Mouse (Mus musculus) kidney, adult 2 months (tissue): Measurements from ENCODE around the gene Fcf1. TPM values are rescaled to one million over a fixed set of nuclear protein-coding genes. Genes with fewer than 3 reads are reported as not detected.

Source experiments
- DNase-seq: peaks from one replicate; pipeline ENCODE4 v3.0.0; 2021
- H3K27ac ChIP-seq: fragments of 200-500 bp; 2 replicates; pipeline ENCODE4 v1.5.1; 2012; ENCODE audit warnings: low read depth, low read length, control low read depth, inconsistent platforms; ENCODE audit not compliant: insufficient read depth
- H3K27me3 ChIP-seq: fragments of 200-500 bp; replicated peaks from 2 replicates; pipeline ENCODE4 v1.6.1; 2012; ENCODE audit warnings: mild to moderate bottlenecking, moderate library complexity, low read length, inconsistent platforms; ENCODE audit not compliant: control insufficient read depth, insufficient read depth
- H3K36me3 ChIP-seq: fragments of 200-500 bp; 2 replicates; pipeline ENCODE4 v1.6.1; 2012; ENCODE audit warnings: mild to moderate bottlenecking, moderate library complexity, low read length, inconsistent platforms; ENCODE audit not compliant: control insufficient read depth, insufficient read depth
- H3K4me1 ChIP-seq: fragments of 200-500 bp; 2 replicates; pipeline ENCODE4 v1.6.1; 2011; ENCODE audit warnings: low read length; ENCODE audit not compliant: control insufficient read depth, insufficient read depth
- H3K4me3 ChIP-seq: fragments of 200-500 bp; 2 replicates; pipeline ENCODE4 v1.5.1; 2011; ENCODE audit warnings: mild to moderate bottlenecking, low read depth, low read length, control low read depth; ENCODE audit not compliant: insufficient read depth
- CTCF ChIP-seq: fragments of 200-500 bp; conservative IDR thresholded peaks from 2 replicates; pipeline ENCODE4 v1.5.1; 2011; ENCODE audit warnings: low read depth, mild to moderate bottlenecking, control low read depth, low read length, moderate library complexity, mixed read lengths; ENCODE audit not compliant: insufficient read depth, insufficient read length
- POLR2A ChIP-seq: fragments of 200-500 bp; IDR thresholded peaks from one replicate; pipeline ENCODE4 v1.6.1; 2011; ENCODE audit warnings: low read depth, low read length, control low read depth
- WGBS: fragments of 180-500 bp; shearing (Covaris S2); methylation state at CpG from one replicate; pipeline ENCODE4 v1.1.7; 2018; 5-methylcytosine and 5-hydroxymethylcytosine counted together
- polyA plus RNA-seq: library from polyadenylated mRNA; depleted of rRNA; stranded (reverse); fragments of >200 nt; gene quantifications from 2 replicates; pipeline ENCODE4 v1.2.3, GENCODE M21; 2012

Gene Fcf1
- polyA plus RNA-seq, 1 experiment: 52.0 TPM

GRCm38 (mm10) chr12:84968831-84969655 is 1.7 kb upstream of the Fcf1 start:
- no peak overlapping the region for H3K27ac ChIP-seq
- no peaks in the 10 kb centered on the region for H3K27me3 ChIP-seq
- peak overlapping the region; percentile 85; the same call in 1 of the 2 replicates for H3K4me3 ChIP-seq
- H3K36me3 ChIP-seq: no peaks in the 10 kb centered on the region; the same call in none of the 2 replicates
- WGBS: 62% methylated on average over 16 of the region's 16 CpGs
- no peak for DNase-seq
- peaks cover 9% of the 10 kb centered on the region for H3K4me1 ChIP-seq
- TF ChIP-seq POLR2A: no peak
- TF ChIP-seq CTCF: no peak

GRCm38 (mm10) chr12:84969656-84970427 is 855 bp upstream of the Fcf1 start:
- DNase-seq: no peak
- H3K27me3 ChIP-seq: no peaks in the 10 kb centered on the region
- 17% methylated on average over 15 of the region's 15 CpGs for WGBS
- TF ChIP-seq POLR2A: no peak
- no peak for TF ChIP-seq CTCF
- H3K27ac ChIP-seq: no peak overlapping the region
- H3K36me3 ChIP-seq: peaks cover 1% of the 10 kb centered on the region
- peaks cover 9% of the 10 kb centered on the region for H3K4me1 ChIP-seq
- H3K4me3 ChIP-seq: peak overlapping the region; percentile 85

- 93% methylated on average over 2 of the region's 2 CpGs for WGBS
- no peak overlapping the region for H3K27ac ChIP-seq
- no peak overlapping the region for H3K4me3 ChIP-seq
- H3K4me1 ChIP-seq: no peaks in the 10 kb centered on the region
- H3K27me3 ChIP-seq: no peaks in the 10 kb centered on the region
- no peak for DNase-seq
- TF ChIP-seq POLR2A: no peak
- no peak for TF ChIP-seq CTCF
- peaks cover 15% of the 10 kb centered on the region for H3K36me3 ChIP-seq
Measured at GRCm38 (mm10) chr12:84979264-84979862, 8.7 kb downstream of the Fcf1 start.

GRCm38 (mm10) chr12:84989456-84989855 is 18.8 kb downstream of the Fcf1 start:
- Histone ChIP-seq H3K36me3 (no peaks in the 10 kb centered on the region), H3K4me1 (no peaks in the 10 kb centered on the region; the same call in 1 of the 2 replicates), H3K27me3 (no peaks in the 10 kb centered on the region), H3K27ac (no peak overlapping the region), H3K4me3 (no peak overlapping the region)
- 53% methylated on average over 4 of the region's 4 CpGs for WGBS
- no peak for DNase-seq
- TF ChIP-seq CTCF (no peak), POLR2A (no peak)

- Histone ChIP-seq H3K27me3 (no peaks in the 10 kb centered on the region), H3K27ac (no peak overlapping the region), H3K4me3 (no peak overlapping the region), H3K4me1 (peaks cover 12% of the 10 kb centered on the region), H3K36me3 (no peaks in the 10 kb centered on the region)
- TF ChIP-seq POLR2A: no peak
- DNase-seq: no peak
- 96% methylated on average over 8 of the region's 9 CpGs for WGBS
Measured at GRCm38 (mm10) chr12:84995112-84995761, 24.5 kb downstream of the Fcf1 start.

- Histone ChIP-seq H3K36me3 (no peaks in the 10 kb centered on the region), H3K27ac (no peak within 1 kb of the TSS), H3K4me1 (peaks cover 12% of the 10 kb centered on the region), H3K27me3 (no peaks in the 10 kb centered on the region), H3K4me3 (peak within 1 kb of the TSS; percentile 92)
- 1% methylated on average over 45 of the region's 45 CpGs for WGBS
- TF ChIP-seq CTCF (peak; percentile 65), POLR2A (peak; percentile 89)
- DNase-seq: peak; percentile 99
Measured at GRCm38 (mm10) chr12:84996083-84996496, 25.4 kb downstream of the Fcf1 start, which contains the start of gene Ylpm1. Gene Ylpm1, plus strand, starts transcription at chr12:84996321.
